Mouse (Mus musculus) R1 (cell line): ENCODE results near the gene Ugt2b37.
"Not testable (repeated sequence)": the region's sequence is repeated elsewhere in the genome, so short reads cannot be mapped to it uniquely, and the experiment has no call there.

Experiments
- DNase-seq: peaks from one replicate; pipeline ENCODE4 v3.0.0-alpha.2; 2018; ENCODE audit warnings: low read depth, low spot score

Ugt2b37 gene

GRCm38 (mm10) chr5:87254676-87255075 lies at the start of gene Ugt2b37:
Ugt2b37 (minus strand) TSS chr5:87254804.
- DNase-seq = not testable (repeated sequence)

- not testable (repeated sequence) for DNase-seq
These were observed 31.6 kb upstream of the Ugt2b37 start for GRCm38 (mm10) chr5:87286180-87286579.

DNA sequence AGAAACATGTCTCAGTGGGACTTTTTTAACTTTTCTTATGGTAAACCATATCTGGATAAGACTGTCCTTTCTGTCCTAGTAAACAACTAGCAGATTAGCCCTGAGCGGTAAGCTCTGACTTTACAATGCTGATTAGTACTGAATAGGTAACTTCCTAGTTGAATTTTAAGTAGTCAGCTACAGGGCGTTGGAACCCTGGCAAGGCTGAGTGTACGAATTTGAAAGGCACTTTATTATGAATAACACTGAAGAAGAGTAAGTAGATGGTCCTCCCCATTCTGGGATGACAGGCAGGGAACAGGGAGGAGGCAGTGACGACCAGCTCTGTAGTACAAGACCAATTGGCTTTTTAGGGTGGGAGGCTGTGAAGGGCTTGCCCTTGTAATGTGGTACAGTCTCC lies 21.4 kb upstream of the Ugt2b37 start:
- DNase-seq = not testable (repeated sequence)

DNA sequence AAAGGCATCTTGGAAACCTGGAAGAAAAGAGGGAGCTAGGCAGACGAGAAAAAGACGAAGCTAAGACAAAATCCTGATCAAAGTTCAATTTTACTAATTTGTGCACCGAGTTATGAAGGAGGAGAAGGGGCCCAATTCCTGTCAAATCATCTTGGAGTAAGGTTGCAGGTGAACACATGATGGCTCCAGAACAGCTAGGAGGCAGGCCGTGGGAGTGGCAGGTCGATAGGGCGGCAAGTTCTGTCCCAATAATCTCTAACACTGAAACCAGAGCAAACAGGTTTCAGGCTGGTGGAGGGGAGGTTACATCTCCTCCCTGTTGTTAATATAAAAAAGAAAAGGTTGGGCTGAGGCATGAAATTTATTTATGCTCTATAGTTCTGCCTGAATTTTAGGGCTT lies 21.0 kb upstream of the Ugt2b37 start:
- no peak for DNase-seq

DNA sequence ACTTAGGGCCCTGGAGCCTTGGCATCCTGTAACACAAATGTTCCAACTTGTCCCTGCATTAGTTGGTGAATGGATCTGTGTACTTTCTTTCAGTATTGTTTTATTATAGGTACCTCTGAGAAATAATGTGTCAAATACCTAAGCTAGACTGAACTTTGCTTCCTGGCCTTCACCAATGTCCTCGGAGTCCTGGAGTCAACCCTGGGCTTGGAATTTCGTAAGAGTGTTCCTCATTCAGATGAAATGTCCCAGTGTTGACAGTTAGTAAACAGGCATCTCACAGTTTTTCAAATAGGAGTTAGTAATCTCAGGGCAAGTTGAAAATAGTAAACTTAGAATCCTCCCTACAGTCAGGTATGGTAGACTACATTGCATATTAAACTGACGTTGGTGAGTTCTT lies 1.2 kb upstream of the Ugt2b37 start:
- DNase-seq = no peak

- not testable (repeated sequence) for DNase-seq
These were observed 12.5 kb downstream of the Ugt2b37 start for GRCm38 (mm10) chr5:87242140-87242539.

- not testable (repeated sequence) for DNase-seq
These were observed 58.2 kb downstream of the Ugt2b37 start for GRCm38 (mm10) chr5:87196430-87196829.
